Mouse (Mus musculus) erythroblast, embryonic 14.5 days (primary cell): ENCODE results near the gene Gm45753. TPM values are rescaled to one million over a fixed set of nuclear protein-coding genes. Genes with fewer than 3 reads are reported as not detected.
"Not testable (repeated sequence)": the region's sequence is repeated elsewhere in the genome, so short reads cannot be mapped to it uniquely, and the experiment has no call there.

Source experiments
- H3K27me3 ChIP-seq: 2 replicates; pipeline ENCODE4 v1.6.1; 2012; ENCODE audit warnings: inconsistent platforms; ENCODE audit not compliant: control insufficient read depth
- H3K36me3 ChIP-seq: 2 replicates; pipeline ENCODE4 v1.6.1; 2012; ENCODE audit warnings: mild to moderate bottlenecking, inconsistent platforms; ENCODE audit not compliant: control insufficient read depth
- H3K4me1 ChIP-seq: 2 replicates; pipeline ENCODE4 v1.6.1; 2012; ENCODE audit warnings: inconsistent platforms; ENCODE audit not compliant: control insufficient read depth
- H3K4me3 ChIP-seq: replicated peaks from 2 replicates; pipeline ENCODE3; 2012; ENCODE audit warnings: moderate library complexity, mild to moderate bottlenecking, inconsistent platforms
- H3K9me3 ChIP-seq: 2 replicates; pipeline ENCODE4 v1.6.1; 2012; ENCODE audit warnings: low read length, inconsistent platforms, mixed read lengths; ENCODE audit not compliant: control insufficient read depth
- GATA1 ChIP-seq: IDR thresholded peaks from 2 replicates; pipeline ENCODE4 v1.6.1; 2012; ENCODE audit warnings: low read length, inconsistent platforms, mixed read lengths
- TAL1 ChIP-seq: IDR thresholded peaks from 3 replicates; pipeline ENCODE4 v1.6.1; 2012; ENCODE audit warnings: low read length, inconsistent platforms, mixed read lengths
- polyA plus RNA-seq: library from polyadenylated mRNA; stranded (reverse); fragments of >175 nt; gene quantifications from 2 replicates; pipeline ENCODE4 v1.2.3, GENCODE M21; 2012

Gm45753 gene
- polyA plus RNA-seq, 1 experiment = not detected

- Histone ChIP-seq H3K36me3 (no peaks in the 10 kb centered on the region), H3K4me1 (no peaks in the 10 kb centered on the region), H3K9me3 (no peaks in the 10 kb centered on the region), H3K4me3 (no peak overlapping the region), H3K27me3 (peaks cover 6% of the 10 kb centered on the region)
- TF ChIP-seq GATA1 (no peak), TAL1 (no peak)
Measured at GRCm38 (mm10) chr8:45329206-45329980, 21.1 kb upstream of the Gm45753 start.

DNA sequence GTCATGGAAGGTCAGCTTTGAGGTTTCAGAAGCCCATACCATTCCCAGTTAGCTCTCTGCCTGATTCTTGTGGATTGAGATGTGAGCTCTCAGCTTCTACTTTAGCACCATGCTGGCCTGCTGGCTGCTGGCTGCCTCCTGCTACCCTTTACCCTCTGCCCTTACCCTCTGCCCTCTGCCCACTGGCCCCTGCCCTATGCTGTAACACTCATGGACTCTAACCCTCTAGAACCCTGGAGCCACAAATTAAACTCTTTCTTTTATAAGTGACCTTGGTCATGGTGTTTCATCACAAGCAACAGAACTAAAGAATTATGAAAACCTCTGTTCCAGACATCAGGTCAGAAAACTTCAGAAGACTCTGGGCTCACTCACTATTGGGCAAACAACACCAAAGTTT lies 18.8 kb upstream of the Gm45753 start:
- H3K4me3 ChIP-seq, H3K27me3 ChIP-seq, H3K36me3 ChIP-seq, H3K4me1 ChIP-seq, H3K9me3 ChIP-seq: not testable (repeated sequence)

GRCm38 (mm10) chr8:45324151-45324550 lies 15.9 kb upstream of the Gm45753 start:
- H3K36me3 ChIP-seq = no peaks in the 10 kb centered on the region
- TF ChIP-seq TAL1 (no peak), GATA1 (no peak)
- H3K4me3 ChIP-seq = no peak overlapping the region
- H3K27me3 ChIP-seq = no peaks in the 10 kb centered on the region
- H3K9me3 ChIP-seq = no peaks in the 10 kb centered on the region
- no peaks in the 10 kb centered on the region for H3K4me1 ChIP-seq

- H3K9me3 ChIP-seq = no peaks in the 10 kb centered on the region
- H3K27me3 ChIP-seq = no peaks in the 10 kb centered on the region
- no peak for TF ChIP-seq TAL1
- no peak for TF ChIP-seq GATA1
- no peaks in the 10 kb centered on the region for H3K4me1 ChIP-seq
- no peaks in the 10 kb centered on the region for H3K36me3 ChIP-seq
- no peak overlapping the region for H3K4me3 ChIP-seq
Measured at GRCm38 (mm10) chr8:45321365-45321764, 13.1 kb upstream of the Gm45753 start.

GRCm38 (mm10) chr8:45320930-45321329 lies 12.7 kb upstream of the Gm45753 start:
- no peaks in the 10 kb centered on the region for H3K36me3 ChIP-seq
- no peaks in the 10 kb centered on the region for H3K4me1 ChIP-seq
- TF ChIP-seq GATA1 (no peak), TAL1 (no peak)
- H3K27me3 ChIP-seq = no peaks in the 10 kb centered on the region
- H3K4me3 ChIP-seq = no peak overlapping the region
- no peaks in the 10 kb centered on the region for H3K9me3 ChIP-seq

DNA sequence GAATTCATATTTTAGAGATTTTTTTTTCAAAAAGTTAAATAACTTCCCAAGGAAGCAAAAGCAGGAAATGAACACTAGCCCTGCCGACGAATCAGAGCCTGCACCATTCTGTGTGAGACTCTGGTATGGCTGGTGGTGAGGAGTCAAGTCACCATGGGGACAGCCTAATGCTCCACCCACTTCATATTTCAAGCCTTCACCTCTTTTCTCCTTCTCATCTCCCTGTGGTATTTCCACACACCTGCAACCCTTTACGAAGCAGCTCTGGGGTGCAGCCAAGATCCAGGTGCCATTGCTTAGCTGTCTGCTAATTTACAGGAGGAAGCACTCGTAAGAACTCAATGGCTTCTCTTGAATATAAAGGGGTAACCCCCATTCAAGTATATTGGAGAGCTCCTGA lies 2.7 kb upstream of the Gm45753 start:
- Histone ChIP-seq H3K4me3 (no peak overlapping the region), H3K27me3 (no peaks in the 10 kb centered on the region), H3K9me3 (peaks cover 2% of the 10 kb centered on the region; the same call in 1 of the 2 replicates), H3K36me3 (no peaks in the 10 kb centered on the region; the same call in 1 of the 2 replicates), H3K4me1 (no peaks in the 10 kb centered on the region)
- TF ChIP-seq GATA1 = no peak
- no peak for TF ChIP-seq TAL1

DNA sequence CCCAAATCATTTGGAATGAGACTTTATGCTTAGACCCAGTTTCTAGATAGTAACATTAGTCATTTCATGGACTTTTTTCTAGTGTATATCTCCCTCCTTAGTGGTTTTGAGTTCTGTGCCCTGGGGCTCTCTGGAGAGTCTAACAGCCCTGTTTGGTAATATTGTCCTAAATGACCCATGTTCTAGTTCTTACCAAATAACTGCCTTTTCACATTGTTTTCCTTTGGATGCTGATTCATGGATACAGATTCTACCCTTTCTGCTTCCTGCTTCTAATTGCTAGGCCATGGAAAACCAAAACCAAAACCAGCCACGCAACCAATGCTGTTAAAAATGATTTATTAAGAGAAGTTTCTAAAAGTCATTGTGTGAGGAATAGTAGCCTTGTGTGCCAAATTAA lies 2.8 kb downstream of the Gm45753 start:
- Histone ChIP-seq H3K4me1 (no peaks in the 10 kb centered on the region), H3K36me3 (no peaks in the 10 kb centered on the region; the same call in 1 of the 2 replicates), H3K27me3 (no peaks in the 10 kb centered on the region), H3K9me3 (no peaks in the 10 kb centered on the region; the same call in 1 of the 2 replicates), H3K4me3 (no peak overlapping the region)
- TF ChIP-seq GATA1 (no peak), TAL1 (no peak)

GRCm38 (mm10) chr8:45304354-45304753 lies 3.9 kb downstream of the Gm45753 start:
- H3K4me3 ChIP-seq = no peak overlapping the region
- H3K36me3 ChIP-seq = no peaks in the 10 kb centered on the region
- H3K27me3 ChIP-seq = no peaks in the 10 kb centered on the region
- H3K9me3 ChIP-seq = no peaks in the 10 kb centered on the region
- TF ChIP-seq TAL1 (no peak), GATA1 (no peak)
- H3K4me1 ChIP-seq = no peaks in the 10 kb centered on the region

GRCm38 (mm10) chr8:45302390-45302789 lies 5.9 kb downstream of the Gm45753 start:
- H3K4me1 ChIP-seq = no peaks in the 10 kb centered on the region
- no peaks in the 10 kb centered on the region for H3K27me3 ChIP-seq
- TF ChIP-seq GATA1 = no peak
- TF ChIP-seq TAL1 = no peak
- H3K4me3 ChIP-seq = no peak overlapping the region
- peaks cover 3% of the 10 kb centered on the region; the same call in 1 of the 2 replicates for H3K9me3 ChIP-seq
- H3K36me3 ChIP-seq = no peaks in the 10 kb centered on the region

- TF ChIP-seq GATA1 (no peak), TAL1 (no peak)
- H3K36me3 ChIP-seq = no peaks in the 10 kb centered on the region
- no peaks in the 10 kb centered on the region for H3K27me3 ChIP-seq
- no peaks in the 10 kb centered on the region for H3K4me1 ChIP-seq
- H3K9me3 ChIP-seq = peaks cover 11% of the 10 kb centered on the region
- H3K4me3 ChIP-seq = no peak overlapping the region
Measured at GRCm38 (mm10) chr8:45295276-45295675, 13.0 kb downstream of the Gm45753 start.
